Mouse (Mus musculus) 3T3-L1 (cell line): ENCODE measurements around the gene Lag3.

ENCODE experiments used
- DNase-seq: peaks from one replicate; pipeline ENCODE4 v3.0.0-alpha.2; 2015; ENCODE audit warnings: low read depth, low spot score

Gene Lag3

DNA sequence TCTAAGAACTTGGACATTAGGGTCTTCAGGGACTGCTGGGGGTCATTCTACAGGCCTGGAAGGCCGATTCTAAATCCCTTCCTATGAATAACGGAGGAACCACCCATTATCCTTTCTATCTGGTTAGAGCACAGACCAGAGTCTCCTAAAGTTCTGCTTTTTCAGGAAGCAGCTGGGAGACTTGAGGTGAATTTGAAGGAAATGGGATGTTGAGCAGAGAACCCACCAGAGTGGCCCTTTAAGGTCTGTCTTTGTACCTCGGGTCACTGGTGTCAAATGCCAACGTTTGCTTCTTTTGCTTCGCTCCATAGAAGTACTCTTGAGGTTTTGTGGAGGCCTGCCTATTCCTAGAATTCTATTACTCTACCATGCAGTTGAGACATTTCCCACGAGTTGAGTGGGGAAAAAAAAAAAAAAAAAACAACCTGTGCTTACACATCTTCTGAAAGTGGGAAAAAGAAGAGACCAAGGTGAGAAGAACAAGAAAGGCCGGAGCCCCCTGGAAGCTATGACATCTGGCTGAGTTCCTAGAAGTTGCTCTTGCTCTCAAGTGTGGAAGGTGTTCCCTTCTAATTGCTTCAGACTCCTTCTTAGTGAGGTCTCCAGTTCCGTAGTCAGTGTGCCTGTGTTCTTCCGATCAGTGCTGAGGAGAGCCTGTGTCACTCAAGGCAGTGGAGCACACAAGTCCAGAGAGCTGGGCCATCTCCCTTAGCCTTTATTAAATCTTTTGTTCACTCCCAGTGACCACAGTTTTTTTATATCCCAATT, 9.0 kb upstream of the Lag3 start:
- DNase-seq: no peak

DNA sequence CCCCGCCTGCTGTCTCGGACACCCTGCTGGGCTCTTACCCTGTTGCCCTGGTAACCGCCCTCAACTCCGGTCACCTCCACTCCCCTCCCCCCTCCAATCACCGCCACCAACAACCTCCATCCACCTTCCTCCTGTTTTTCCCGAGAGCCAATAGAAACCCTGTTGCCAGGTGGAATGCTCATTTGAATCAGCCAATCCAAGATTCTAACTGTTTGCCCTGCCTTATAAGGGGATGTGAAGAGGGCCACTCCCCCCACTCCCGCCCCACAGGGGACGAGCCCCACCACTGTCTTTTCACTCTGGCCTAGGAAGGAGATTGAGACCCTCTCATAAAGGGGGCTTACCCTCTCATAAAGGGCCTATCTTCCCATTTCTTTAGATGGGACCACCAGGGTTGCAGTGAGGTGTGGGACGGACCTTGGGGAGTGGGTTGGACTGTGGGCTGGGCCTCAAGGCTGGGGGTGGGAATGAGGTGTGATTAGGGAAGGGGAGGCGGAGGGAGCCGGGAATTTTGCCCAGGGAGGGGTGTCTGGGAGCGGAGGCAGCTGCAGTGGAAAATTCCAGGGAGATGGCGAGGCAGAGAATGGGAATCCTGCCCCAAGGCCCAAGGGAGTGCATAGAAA, 8.3 kb upstream of the Lag3 start, which contains the start of gene Ptms:
Gene Ptms (minus strand): TSS at position 409 of the 623 bp plus-strand sequence.
- peak; percentile 100 for DNase-seq

DNA sequence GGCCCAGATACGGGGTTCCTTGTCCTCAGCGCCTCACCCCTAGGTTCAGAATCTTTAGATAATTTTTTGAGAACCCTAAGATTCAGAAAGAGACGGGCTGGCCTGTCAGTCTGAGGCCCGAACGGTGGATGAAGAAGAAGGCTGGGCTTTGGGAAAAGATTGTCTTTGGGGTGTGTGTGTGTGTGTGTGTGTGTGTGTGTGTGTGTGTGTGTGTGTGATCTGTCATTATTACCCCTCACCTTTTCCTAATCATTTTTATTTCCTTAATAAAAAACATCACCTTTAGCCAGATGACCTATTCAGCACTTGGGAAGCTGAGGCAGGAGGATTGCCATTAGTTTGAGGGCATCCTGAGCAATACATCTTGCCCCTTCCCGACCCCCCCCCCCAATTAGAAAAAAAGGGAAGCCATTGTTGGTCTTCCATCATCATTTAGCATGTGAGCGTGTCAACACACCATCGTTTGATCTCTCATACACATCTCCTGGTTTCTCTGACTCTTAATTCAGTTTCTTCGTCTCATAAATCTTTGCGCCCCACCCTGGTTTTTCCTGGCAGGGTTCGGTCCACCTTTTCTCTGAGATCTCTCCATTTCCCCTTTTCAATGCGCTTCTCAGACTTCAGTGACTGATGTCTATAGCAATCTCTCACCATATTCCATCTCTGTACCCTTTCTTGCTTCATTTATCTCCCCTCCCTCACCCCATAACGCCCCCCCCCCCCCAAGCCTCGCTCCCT, 7.6 kb upstream of the Lag3 start:
- DNase-seq: no peak

DNA sequence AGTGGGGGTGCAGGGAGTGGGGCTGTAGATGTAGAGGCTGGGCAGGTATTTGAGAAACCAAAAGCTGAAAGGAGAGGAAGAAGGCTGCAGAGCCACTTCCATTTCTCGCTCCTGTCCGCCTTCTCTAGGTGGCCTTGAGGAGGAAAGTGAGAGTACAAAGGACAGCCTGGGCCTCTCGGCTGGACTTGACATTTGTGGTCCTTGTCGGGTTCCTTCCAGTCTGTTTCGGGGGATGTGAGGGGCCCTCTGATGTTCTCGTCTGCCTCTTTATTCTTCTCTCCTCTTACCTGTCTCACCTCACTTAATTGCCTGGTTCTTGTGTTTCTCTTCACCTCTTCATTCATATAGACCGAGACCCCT, 6.8 kb upstream of the Lag3 start:
- no peak for DNase-seq

DNA sequence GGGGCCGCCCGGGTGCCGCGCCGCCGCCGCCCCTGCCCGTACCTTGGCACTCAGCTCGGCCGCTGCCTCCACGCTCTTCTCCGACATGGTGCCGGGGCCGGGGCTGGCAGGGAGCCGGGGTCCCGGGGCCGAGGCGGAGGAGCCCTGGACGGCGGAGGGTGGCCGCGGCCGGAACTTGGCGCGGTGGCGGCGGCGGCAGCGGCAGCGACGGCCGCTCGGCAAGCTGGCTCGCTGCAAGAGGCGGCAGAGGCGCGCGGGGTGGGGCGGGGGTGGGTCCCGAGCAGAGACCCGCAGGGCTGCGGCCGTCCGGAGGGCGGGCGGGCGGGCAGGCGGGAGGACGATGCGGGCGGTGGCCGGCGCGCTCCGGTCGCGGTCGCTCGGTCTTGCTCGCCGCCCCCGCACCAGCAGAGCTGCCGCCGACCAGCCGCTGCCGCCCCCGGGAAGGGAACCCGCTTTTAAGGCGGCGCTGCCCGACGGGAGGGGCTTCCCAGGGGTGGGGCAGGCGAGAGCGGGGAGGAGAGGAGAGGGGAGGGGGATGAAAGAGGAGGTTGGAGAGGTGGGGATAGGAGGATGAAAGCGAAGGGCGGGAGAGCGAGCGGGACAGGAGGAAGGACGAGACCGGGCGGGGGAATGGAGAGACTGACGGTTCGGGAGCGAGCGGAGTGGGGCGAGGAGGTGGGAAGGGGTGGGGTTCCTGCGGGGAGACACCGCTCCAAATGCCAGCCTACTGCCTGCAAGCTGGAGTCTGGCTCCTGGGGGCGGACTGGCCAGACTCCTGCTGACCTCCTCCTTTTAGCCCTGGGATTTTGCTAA, 6.2 kb upstream of the Lag3 start:
- peak; percentile 96 for DNase-seq

DNA sequence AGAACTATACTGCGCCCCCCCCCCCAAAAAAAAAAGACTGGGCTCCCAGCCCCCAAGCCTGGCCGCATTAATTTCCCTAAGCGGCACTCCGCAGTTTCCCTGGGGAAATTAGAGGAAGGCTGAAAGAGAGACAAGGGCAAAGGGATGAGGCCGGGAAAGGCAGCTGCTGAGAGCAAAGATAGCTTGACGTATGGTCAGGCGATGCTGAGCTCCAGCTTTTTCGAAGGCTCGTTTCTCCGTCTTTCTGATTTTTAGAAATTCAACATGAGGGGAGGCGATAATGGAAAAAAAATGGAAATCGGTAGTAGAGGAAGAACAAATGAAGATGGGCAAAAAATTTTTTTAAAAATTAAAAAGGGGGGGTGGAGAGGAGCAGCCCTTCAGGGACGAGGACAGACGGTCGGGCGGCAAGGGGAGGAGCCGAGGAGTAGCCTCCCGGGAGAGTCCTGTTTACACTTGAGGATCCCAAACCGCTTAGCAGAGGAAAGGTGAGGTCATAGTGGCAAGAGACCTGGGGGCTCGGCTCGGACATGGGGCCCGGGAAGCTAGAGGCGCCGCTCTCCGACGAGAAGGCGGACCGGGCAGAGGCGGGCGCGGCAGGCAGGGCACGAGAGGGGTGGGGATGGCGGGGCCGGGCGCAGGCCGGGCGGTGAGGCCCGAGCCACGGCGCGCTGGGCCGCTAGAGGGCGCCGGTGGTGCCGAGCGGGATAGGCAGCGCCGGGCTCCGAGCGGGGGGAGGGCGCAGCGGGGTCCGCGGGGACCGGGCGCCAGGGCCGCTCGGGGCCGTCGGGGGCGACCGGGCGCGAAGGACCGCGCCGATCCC, 5.4 kb upstream of the Lag3 start:
- peak; percentile 82 for DNase-seq

DNA sequence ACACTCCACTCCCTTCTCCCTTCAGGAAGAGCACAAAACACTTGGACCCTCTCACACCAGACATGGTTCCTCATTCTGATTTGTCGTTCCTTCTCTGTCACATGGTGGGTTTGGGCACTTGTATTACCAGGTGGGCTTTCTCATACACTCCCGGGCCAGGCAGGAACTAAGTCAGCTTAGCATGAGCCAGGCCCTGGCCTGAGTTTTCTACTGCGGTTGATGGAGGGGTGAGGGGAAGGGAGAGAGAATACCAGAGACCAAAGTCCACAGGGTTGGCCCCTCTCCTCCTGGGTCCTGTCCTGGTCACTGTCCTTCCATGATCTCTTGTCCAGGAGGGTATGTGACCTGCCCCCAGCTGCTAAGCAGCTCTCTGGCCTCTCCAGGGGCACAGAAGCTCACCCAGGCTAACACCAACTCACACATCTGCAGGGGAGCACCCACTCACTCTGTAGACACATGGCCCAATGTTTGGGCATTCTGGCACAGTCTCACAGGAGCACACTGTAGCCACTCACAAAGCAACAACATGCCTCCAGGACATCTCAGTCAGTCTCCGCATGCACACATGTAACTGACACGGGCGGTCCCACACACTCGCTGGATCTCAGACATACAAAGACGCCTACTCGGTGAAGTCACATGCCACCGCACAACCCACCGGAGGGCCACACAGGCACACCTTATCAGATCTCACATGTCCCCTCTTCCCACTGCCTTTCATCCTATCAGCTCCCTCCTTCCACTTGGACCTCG, 4.6 kb upstream of the Lag3 start:
- DNase-seq: peak; percentile 62

DNA sequence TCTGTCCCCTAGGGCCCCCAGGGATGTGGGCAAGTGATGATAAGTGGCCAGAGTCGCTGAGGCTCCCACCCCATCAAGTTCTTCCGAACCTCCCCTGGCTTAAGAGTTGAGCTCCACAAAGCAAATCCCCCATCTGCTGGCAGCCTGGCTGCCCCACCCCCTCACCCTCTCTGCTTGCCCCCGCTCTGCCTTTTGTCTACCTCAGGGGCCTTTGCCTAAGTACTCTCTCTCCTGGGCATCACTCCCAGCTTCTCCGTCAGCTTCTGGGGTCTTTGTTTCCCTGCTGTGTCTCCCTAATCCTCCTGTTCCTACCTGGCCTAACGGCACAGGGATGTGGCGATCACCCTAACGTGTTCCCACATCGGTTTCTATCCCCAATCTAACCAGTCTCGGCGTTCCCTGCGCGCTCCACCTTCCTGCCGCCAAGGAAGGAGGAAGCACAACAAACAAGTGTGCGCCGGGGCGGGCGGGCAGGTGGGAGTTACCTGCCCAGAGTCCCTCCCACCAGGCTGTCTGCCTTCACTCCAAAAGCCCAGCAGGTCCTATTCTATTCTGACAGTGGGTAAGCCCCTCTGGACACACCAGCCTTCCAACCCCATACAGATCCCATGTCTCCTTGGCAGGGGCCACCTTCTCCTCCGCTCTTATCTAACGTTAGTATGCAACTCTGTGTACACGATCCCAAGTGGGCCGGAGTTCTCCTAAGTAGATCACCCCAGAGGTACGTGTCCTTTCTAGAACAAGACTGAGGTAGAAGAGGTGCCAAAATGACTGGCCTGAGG, 3.8 kb upstream of the Lag3 start:
- DNase-seq: no peak

DNA sequence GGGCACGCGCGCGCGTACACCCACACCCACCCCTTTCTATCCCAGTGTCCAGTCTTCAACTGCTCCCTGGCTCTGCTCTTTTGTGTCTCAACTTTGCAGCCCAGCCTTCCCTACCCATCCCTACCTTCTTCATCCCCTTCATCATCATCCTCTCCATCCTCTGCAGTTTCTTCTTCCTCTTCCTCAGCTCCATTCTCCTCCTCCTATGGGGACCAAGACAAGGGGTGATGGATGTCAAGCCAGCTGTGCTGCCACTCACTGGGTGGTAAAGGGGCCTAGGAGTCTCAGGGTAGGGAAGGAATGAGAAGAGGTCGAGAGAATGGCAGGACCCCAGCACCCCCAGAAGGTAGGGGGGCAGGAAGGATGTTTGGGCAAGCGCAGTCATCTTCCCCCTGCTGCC, 3.0 kb upstream of the Lag3 start:
- no peak for DNase-seq

DNA sequence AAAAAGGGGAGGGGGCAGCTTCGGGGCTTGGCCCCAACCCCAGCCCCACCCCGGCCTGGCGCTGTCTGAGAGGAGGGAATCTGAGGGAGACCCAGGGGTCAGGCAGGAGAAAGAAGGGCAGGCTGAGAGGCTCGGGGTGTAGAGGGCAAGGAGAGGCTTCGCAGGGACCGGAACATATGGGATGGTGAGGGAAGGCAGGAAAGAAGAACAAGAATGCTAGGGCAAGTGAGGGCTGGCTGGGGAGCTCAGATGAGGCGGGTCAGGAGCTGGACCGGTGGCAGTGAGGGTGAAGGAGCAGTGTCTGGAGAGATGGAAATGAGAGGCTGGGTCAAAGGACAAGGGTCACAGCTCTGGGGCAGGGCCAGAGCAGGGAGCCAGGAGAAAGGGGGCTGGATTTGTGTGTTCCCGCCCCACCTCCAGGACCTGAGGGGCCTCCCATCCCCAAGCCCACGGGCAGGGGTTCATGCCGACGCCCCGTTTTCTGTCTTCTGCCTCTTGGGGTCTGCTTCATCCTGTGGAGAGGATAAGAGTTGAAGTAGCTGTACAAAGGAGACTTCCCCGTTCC, 2.3 kb upstream of the Lag3 start:
- no peak for DNase-seq

DNA sequence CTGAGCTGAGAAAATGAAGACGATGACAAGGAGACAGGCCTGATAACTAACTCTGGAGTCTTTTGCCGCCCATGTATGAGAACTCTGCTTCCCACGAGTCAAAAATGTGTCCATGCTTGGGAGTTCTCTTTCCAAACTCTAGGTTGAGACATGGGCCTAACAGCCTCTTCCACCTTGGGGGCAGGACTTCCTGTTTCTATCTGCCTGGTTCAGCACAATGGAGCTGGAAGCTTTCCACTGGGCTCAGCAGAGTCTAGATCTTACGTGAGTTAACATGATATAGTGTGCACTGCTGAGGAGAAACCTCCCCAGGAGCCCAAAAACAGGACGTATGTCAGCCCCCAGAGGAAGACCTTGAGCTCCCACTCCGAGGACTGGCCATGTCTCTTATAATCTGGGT, 1.7 kb upstream of the Lag3 start:
- DNase-seq: peak; percentile 20

DNA sequence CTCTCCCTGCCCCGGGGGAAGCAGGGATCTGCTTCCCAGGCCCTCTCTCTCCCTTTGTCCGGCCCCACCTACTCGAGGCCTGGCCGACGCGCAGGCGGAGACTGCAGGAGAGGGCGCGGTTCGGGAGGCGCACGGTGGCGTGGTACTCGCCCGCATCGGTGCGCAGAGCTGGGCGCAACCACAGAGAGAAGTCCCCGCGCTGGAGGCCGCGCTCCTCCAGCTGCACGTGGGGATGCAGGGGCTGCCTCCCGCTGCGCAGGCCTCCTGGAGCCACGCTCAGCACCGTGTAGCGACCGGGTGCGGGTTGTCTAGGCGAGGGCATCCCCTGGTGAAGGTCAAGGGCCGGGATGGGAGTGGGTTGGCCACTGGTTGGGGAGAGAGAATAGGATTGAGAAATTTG, 1.5 kb downstream of the Lag3 start:
- DNase-seq: no peak

DNA sequence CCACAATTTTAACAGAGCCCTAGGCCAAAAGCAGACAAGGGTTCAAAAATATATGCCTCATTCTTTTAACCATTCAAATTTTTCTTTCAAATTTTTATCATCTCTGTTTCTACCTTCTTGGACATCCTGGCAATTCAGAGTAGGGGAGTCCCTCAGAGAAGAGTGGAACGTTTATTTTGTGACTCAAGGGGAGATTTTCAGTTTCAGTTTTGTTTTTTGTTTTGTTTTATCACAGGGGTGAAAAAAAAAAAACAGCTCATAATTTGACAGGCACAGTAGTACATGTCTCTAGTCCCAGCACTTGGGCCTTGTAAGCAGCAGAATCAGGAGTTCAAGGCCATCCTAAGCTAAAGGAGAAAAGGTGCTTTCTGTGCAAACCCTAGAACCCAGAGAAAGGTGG, 3.7 kb downstream of the Lag3 start:
- DNase-seq: peak; percentile 33

DNA sequence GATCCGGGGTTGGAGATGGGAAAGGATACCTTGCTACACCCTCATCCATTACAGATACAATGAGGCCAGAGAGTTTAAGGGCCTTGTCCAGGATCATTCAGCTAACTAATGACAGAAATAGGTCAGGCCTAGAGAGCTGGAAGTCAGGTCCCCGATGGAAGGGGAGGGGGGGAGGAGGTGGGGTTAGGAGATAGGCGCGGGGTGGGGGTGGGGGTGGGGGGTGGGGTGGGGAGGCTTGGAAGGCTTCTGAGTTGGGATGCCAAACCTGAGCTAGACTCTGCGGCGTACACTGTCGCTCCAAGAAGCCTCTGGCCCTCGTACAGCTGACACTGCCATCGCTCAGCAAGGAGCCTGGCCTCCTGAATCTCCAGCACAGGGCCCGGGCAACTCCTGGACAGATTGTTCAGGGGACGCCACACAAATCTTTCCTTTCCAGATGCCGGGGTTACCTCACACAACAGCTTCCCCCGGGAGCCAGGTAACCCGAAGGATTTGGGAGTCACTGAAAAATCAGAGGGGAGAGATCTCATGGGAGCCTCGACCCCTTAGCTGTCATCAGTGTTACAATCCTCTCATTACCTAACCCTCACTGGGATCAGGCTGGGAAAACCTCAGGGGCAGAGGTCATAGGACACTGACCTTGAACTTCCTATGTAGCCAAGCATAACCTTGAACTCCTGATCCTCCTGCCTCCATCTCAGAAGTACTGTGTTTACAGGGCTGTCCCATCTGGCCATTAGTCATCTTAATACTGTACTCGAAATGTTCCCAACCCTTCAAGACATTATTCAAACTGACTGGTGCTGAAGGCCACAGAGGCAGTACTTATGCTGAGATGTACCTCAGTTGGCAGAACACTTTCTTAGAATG, 6.3 kb downstream of the Lag3 start:
- no peak for DNase-seq

DNA sequence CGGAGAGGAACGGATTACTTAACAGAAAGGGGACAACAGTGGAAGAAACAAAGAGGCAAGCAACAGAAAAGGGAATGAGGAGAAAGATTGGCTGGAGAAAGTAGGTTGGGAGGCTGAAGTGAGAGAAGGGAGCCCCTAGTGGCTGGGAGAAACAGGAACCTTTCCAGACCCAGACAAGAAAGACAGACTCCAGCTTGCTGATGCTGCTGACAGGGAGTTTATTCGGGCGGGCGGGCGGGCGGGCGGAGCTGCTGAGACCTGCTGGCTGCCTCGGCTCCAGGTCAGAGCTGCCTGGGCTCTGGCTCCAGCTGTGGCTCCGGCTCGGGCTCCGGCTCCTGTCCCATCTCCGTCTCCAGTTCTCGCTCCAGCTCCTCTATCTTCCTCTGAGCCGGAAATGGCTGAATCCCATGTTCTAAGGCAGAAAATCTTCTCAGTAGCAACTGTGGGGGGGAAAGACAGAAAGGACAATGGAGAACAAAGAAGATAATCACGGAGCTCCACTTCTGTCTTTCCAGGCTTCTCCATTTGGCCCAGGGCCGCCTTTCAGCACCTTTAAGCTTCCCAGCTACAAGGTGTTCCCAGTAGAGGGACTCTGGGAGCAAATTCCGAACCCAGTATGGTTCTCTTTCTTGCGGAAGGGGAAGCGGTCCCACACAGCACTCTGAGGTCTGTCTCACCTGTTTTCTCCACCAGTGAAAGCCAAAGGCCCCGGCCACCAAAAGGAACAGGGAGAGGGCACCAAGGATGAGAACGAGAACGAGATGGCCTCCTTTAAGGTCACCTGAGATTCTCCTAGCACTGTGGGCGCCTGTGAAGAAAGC, 7.1 kb downstream of the Lag3 start:
- DNase-seq: peak; percentile 97

DNA sequence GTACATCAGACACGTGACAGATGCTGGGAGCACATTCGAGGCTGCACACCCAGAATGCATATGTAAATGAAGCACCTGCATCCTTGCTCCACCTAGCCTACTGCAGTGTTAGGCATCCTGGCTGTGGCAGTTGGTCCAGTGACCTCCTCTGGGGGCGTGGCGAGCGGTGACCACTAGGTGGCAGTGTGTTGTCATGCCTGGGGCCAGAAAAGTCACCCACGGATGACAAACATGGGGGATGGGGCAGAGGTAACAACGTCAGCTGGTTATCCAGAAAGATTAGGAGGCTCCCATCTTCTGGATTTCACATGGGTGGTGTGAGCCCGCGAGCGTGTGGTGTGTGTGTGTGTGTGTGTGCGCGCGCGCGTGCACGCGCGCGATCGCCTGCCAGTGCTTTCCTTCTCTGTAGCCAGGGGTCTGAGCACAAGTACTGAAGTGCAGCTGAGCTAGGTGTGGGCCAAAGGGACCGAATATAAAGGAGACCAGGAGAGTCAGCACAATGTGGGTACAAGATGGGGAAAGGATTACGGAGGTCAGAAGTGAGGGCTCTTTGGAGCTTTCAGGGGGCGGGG, 7.8 kb downstream of the Lag3 start:
- DNase-seq: peak; percentile 96

DNA sequence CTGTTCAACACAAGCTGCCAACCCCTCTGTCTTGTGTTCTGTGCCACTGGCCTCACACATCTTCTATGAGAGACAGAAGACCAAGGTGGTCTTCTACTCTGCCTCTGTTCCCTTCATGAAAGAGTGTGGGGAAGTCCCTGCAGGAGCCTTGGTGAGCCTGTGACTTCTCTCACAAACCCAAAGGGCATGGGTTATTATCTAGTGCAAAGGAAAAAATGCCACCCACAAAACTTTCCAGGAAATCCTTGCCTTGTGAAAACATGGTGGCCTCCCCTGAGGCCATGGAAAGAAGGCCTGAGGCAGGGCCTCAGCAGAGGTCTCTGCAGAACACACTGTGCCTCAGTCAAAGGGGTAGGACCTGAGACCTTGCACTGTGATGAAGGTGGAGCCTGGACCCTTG, 9.7 kb downstream of the Lag3 start:
- DNase-seq: no peak
